Mouse (Mus musculus): ENCODE measurements around the gene Slc26a11. TPM values are rescaled to one million over a fixed set of nuclear protein-coding genes. Genes with fewer than 3 reads are reported as not detected.

Gene Slc26a11
- polyA plus RNA-seq, 1 experiment from 2014 or later = 3.7 TPM

DNA sequence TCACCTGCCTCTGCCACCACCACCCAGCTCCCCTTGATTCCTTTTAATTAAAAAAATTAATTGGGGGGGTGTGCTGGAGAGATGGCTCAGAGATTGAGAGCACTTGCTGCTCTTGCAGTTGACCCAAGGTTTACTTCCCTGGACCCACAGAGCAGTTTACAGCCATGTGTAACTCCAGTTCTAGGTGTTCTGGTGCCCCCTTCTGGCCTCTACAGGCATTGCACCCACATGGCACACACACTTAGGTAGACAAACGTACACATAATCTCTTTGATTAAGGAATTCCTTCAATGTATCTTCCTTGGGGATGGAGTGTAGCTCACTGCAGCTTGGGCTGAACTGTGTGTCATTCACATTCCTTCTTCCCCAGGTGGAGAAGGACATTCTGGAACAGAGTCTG lies 30.3 kb upstream of the Slc26a11 start:
- no peaks in the 10 kb centered on the region for H3K4me1 ChIP-seq (replicated peaks; ENCODE audit: control insufficient read depth, insufficient read depth, low read length)
- no peak overlapping the region for H3K4me3 ChIP-seq (replicated peaks; ENCODE audit: low read length)
- no peaks in the 10 kb centered on the region for H3K36me3 ChIP-seq (ENCODE audit: control insufficient read depth, insufficient read depth)
- H3K27me3 ChIP-seq (replicated peaks; ENCODE audit: control insufficient read depth, insufficient read depth, low read length) = no peaks in the 10 kb centered on the region
- WGBS = 75% methylated on average over 1 of the region's 1 CpGs
- H3K9ac ChIP-seq (replicated peaks; ENCODE audit: low read depth, low read length) = no peak overlapping the region
- no peak overlapping the region for H3K27ac ChIP-seq (ENCODE audit: low read length)
- no peak overlapping the region for H3K4me2 ChIP-seq (ENCODE audit: low read length)
- no peaks in the 10 kb centered on the region for H3K9me3 ChIP-seq (ENCODE audit: control insufficient read depth, low read length)
- no peak for ATAC-seq

DNA sequence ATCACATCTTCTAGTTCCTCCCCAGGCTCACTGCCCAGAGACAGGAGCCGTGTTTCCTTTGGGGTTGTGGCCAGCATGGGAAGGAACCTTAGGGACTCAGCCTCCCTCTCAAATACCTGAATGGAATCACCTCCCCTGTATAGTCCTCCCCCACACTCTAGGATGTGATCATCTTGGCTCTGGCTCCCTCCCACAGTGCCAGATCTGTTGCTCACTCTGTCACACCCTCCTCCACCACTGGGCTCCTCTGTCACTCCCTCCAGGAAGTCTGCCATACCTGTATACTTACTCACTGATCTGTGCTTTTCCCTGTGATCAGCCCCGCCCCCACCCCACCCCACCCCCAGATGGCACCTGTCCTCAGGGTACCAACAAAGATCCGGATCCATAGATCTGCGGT lies 24.8 kb upstream of the Slc26a11 start:
- Histone ChIP-seq H3K4me2 (ENCODE audit: low read length) (no peak overlapping the region), H3K27me3 (replicated peaks; ENCODE audit: control insufficient read depth, insufficient read depth, low read length) (no peaks in the 10 kb centered on the region), H3K4me3 (replicated peaks; ENCODE audit: low read length) (no peak overlapping the region), H3K4me1 (replicated peaks; ENCODE audit: control insufficient read depth, insufficient read depth, low read length) (no peaks in the 10 kb centered on the region), H3K9me3 (ENCODE audit: control insufficient read depth, low read length) (no peaks in the 10 kb centered on the region), H3K9ac (replicated peaks; ENCODE audit: low read depth, low read length) (no peak overlapping the region), H3K36me3 (ENCODE audit: control insufficient read depth, insufficient read depth) (no peaks in the 10 kb centered on the region), H3K27ac (ENCODE audit: low read length) (no peak overlapping the region)
- no peak for ATAC-seq
- 68% methylated on average over 4 of the region's 4 CpGs for WGBS

DNA sequence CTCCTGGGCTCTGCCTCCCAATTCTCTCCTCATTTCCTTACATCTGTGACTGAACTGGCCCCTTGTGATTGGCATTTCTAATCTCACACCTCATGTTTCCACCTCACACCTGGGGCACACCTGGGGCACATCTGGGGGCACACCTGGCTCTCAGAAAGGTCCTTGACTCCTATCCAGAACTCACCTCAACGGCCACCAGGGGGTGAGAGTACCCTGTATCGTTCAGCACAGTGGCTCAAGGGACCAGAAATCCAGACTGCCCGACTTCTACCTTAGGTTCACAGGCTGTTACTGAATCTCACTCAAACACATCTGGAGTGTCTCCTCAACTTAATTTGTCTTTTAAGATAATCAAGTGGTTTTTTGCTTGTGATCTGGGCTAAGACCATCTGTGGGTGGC lies 23.4 kb upstream of the Slc26a11 start:
- Histone ChIP-seq H3K27me3 (replicated peaks; ENCODE audit: control insufficient read depth, insufficient read depth, low read length) (no peaks in the 10 kb centered on the region), H3K27ac (ENCODE audit: low read length) (no peak overlapping the region), H3K4me1 (replicated peaks; ENCODE audit: control insufficient read depth, insufficient read depth, low read length) (no peaks in the 10 kb centered on the region), H3K4me3 (replicated peaks; ENCODE audit: low read length) (no peak overlapping the region), H3K9me3 (ENCODE audit: control insufficient read depth, low read length) (no peaks in the 10 kb centered on the region), H3K4me2 (ENCODE audit: low read length) (no peak overlapping the region), H3K36me3 (ENCODE audit: control insufficient read depth, insufficient read depth) (no peaks in the 10 kb centered on the region), H3K9ac (replicated peaks; ENCODE audit: low read depth, low read length) (no peak overlapping the region)
- 52% methylated on average over 3 of the region's 3 CpGs for WGBS
- no peak for ATAC-seq

- Histone ChIP-seq H3K9me3 (ENCODE audit: control insufficient read depth, low read length) (no peaks in the 10 kb centered on the region), H3K36me3 (ENCODE audit: control insufficient read depth, insufficient read depth) (no peaks in the 10 kb centered on the region), H3K9ac (replicated peaks; ENCODE audit: low read depth, low read length) (no peak overlapping the region), H3K27me3 (replicated peaks; ENCODE audit: control insufficient read depth, insufficient read depth, low read length) (no peaks in the 10 kb centered on the region), H3K27ac (ENCODE audit: low read length) (no peak overlapping the region), H3K4me2 (ENCODE audit: low read length) (no peak overlapping the region), H3K4me1 (replicated peaks; ENCODE audit: control insufficient read depth, insufficient read depth, low read length) (no peaks in the 10 kb centered on the region), H3K4me3 (replicated peaks; ENCODE audit: low read length) (no peak overlapping the region)
- 78% methylated on average over 10 of the region's 10 CpGs for WGBS
- ATAC-seq = no peak
Measured at GRCm38 (mm10) chr11:119338271-119339059, 16.9 kb upstream of the Slc26a11 start.

- no peaks in the 10 kb centered on the region for H3K4me1 ChIP-seq (replicated peaks; ENCODE audit: control insufficient read depth, insufficient read depth, low read length)
- no peaks in the 10 kb centered on the region for H3K9me3 ChIP-seq (ENCODE audit: control insufficient read depth, low read length)
- no peaks in the 10 kb centered on the region for H3K36me3 ChIP-seq (ENCODE audit: control insufficient read depth, insufficient read depth)
- no peak for ATAC-seq
- H3K27ac ChIP-seq (ENCODE audit: low read length) = no peak overlapping the region
- no peak overlapping the region for H3K4me2 ChIP-seq (ENCODE audit: low read length)
- WGBS = 46% methylated on average over 5 of the region's 5 CpGs
- no peak overlapping the region for H3K4me3 ChIP-seq (replicated peaks; ENCODE audit: low read length)
- H3K27me3 ChIP-seq (replicated peaks; ENCODE audit: control insufficient read depth, insufficient read depth, low read length) = no peaks in the 10 kb centered on the region
- H3K9ac ChIP-seq (replicated peaks; ENCODE audit: low read depth, low read length) = no peak overlapping the region
Measured at GRCm38 (mm10) chr11:119339179-119339578, 16.2 kb upstream of the Slc26a11 start.

GRCm38 (mm10) chr11:119339637-119340036 lies 15.7 kb upstream of the Slc26a11 start:
- no peaks in the 10 kb centered on the region for H3K27me3 ChIP-seq (replicated peaks; ENCODE audit: control insufficient read depth, insufficient read depth, low read length)
- no peaks in the 10 kb centered on the region for H3K36me3 ChIP-seq (ENCODE audit: control insufficient read depth, insufficient read depth)
- WGBS = 2% methylated on average over 5 of the region's 5 CpGs
- H3K4me2 ChIP-seq (ENCODE audit: low read length) = no peak overlapping the region
- H3K4me1 ChIP-seq (replicated peaks; ENCODE audit: control insufficient read depth, insufficient read depth, low read length) = no peaks in the 10 kb centered on the region
- H3K9me3 ChIP-seq (ENCODE audit: control insufficient read depth, low read length) = no peaks in the 10 kb centered on the region
- no peak overlapping the region for H3K27ac ChIP-seq (ENCODE audit: low read length)
- no peak overlapping the region for H3K4me3 ChIP-seq (replicated peaks; ENCODE audit: low read length)
- no peak overlapping the region for H3K9ac ChIP-seq (replicated peaks; ENCODE audit: low read depth, low read length)
- peak; percentile 33; the same call in 1 of the 2 replicates for ATAC-seq

- H3K4me1 ChIP-seq (replicated peaks; ENCODE audit: control insufficient read depth, insufficient read depth, low read length) = no peaks in the 10 kb centered on the region
- no peak overlapping the region for H3K4me2 ChIP-seq (ENCODE audit: low read length)
- 82% methylated on average over 8 of the region's 8 CpGs for WGBS
- no peak overlapping the region for H3K9ac ChIP-seq (replicated peaks; ENCODE audit: low read depth, low read length)
- H3K36me3 ChIP-seq (ENCODE audit: control insufficient read depth, insufficient read depth) = no peaks in the 10 kb centered on the region
- no peak overlapping the region for H3K4me3 ChIP-seq (replicated peaks; ENCODE audit: low read length)
- H3K9me3 ChIP-seq (ENCODE audit: control insufficient read depth, low read length) = no peaks in the 10 kb centered on the region
- no peak overlapping the region for H3K27ac ChIP-seq (ENCODE audit: low read length)
- no peaks in the 10 kb centered on the region for H3K27me3 ChIP-seq (replicated peaks; ENCODE audit: control insufficient read depth, insufficient read depth, low read length)
- no peak for ATAC-seq
Measured at GRCm38 (mm10) chr11:119344178-119344577, 11.2 kb upstream of the Slc26a11 start.

GRCm38 (mm10) chr11:119344865-119345264 lies 10.5 kb upstream of the Slc26a11 start:
- H3K9me3 ChIP-seq (ENCODE audit: control insufficient read depth, low read length) = no peaks in the 10 kb centered on the region
- no peak for ATAC-seq
- H3K27ac ChIP-seq (ENCODE audit: low read length) = no peak overlapping the region
- H3K27me3 ChIP-seq (replicated peaks; ENCODE audit: control insufficient read depth, insufficient read depth, low read length) = no peaks in the 10 kb centered on the region
- no peak overlapping the region for H3K9ac ChIP-seq (replicated peaks; ENCODE audit: low read depth, low read length)
- H3K36me3 ChIP-seq (ENCODE audit: control insufficient read depth, insufficient read depth) = no peaks in the 10 kb centered on the region
- 71% methylated on average over 6 of the region's 6 CpGs for WGBS
- H3K4me3 ChIP-seq (replicated peaks; ENCODE audit: low read length) = no peak overlapping the region
- H3K4me1 ChIP-seq (replicated peaks; ENCODE audit: control insufficient read depth, insufficient read depth, low read length) = no peaks in the 10 kb centered on the region
- no peak overlapping the region for H3K4me2 ChIP-seq (ENCODE audit: low read length)

- H3K9me3 ChIP-seq (ENCODE audit: control insufficient read depth, low read length) = no peaks in the 10 kb centered on the region
- H3K36me3 ChIP-seq (ENCODE audit: control insufficient read depth, insufficient read depth) = no peaks in the 10 kb centered on the region
- no peaks in the 10 kb centered on the region for H3K4me1 ChIP-seq (replicated peaks; ENCODE audit: control insufficient read depth, insufficient read depth, low read length)
- H3K9ac ChIP-seq (replicated peaks; ENCODE audit: low read depth, low read length) = no peak overlapping the region
- no peak overlapping the region for H3K4me2 ChIP-seq (ENCODE audit: low read length)
- ATAC-seq = no peak
- no peaks in the 10 kb centered on the region for H3K27me3 ChIP-seq (replicated peaks; ENCODE audit: control insufficient read depth, insufficient read depth, low read length)
- H3K4me3 ChIP-seq (replicated peaks; ENCODE audit: low read length) = no peak overlapping the region
- 89% methylated on average over 4 of the region's 4 CpGs for whole genome bisulfite sequencing
- no peak overlapping the region for H3K27ac ChIP-seq (ENCODE audit: low read length)
Measured at GRCm38 (mm10) chr11:119347125-119347524, 8.2 kb upstream of the Slc26a11 start.

GRCm38 (mm10) chr11:119352113-119352512 lies 3.2 kb upstream of the Slc26a11 start:
- WGBS = 75% methylated on average over 7 of the region's 7 CpGs
- no peaks in the 10 kb centered on the region for H3K9me3 ChIP-seq (ENCODE audit: control insufficient read depth, low read length)
- peaks cover 10% of the 10 kb centered on the region for H3K4me1 ChIP-seq (replicated peaks; ENCODE audit: control insufficient read depth, insufficient read depth, low read length)
- no peak overlapping the region for H3K4me3 ChIP-seq (replicated peaks; ENCODE audit: low read length)
- H3K27me3 ChIP-seq (replicated peaks; ENCODE audit: control insufficient read depth, insufficient read depth, low read length) = no peaks in the 10 kb centered on the region
- no peak for ATAC-seq
- no peak overlapping the region for H3K4me2 ChIP-seq (ENCODE audit: low read length)
- H3K36me3 ChIP-seq (ENCODE audit: control insufficient read depth, insufficient read depth) = no peaks in the 10 kb centered on the region
- no peak overlapping the region for H3K27ac ChIP-seq (ENCODE audit: low read length)
- H3K9ac ChIP-seq (replicated peaks; ENCODE audit: low read depth, low read length) = no peak overlapping the region
